Mouse (Mus musculus) lung, postnatal 0 days (tissue): ENCODE measurements at regions not wholly inside any gene's neighbourhood (a gene's known extent, or its start where the extent isn't known, plus 50 kb on each side); places are given as distances from the start of the nearest gene placed in this dataset.

Experiments
- CTCF ChIP-seq: IDR thresholded peaks from 2 replicates; pipeline ENCODE4 v1.5.1; 2016; ENCODE audit warnings: antibody characterized with exemption, mild to moderate bottlenecking
- EP300 ChIP-seq: IDR thresholded peaks from 2 replicates; pipeline ENCODE4 v1.6.1; 2016; ENCODE audit warnings: antibody characterized with exemption, mild to moderate bottlenecking, control low read depth

GRCm38 (mm10) chr10:46047591-46047990 is 470.0 kb downstream of the Hace1 start:
- TF ChIP-seq EP300 (no peak), CTCF (no peak)
